Mouse (Mus musculus): ENCODE measurements at regions not wholly inside any gene's neighbourhood (a gene's known extent, or its start where the extent isn't known, plus 50 kb on each side); places are given as distances from the start of the nearest gene placed in this dataset.

DNA sequence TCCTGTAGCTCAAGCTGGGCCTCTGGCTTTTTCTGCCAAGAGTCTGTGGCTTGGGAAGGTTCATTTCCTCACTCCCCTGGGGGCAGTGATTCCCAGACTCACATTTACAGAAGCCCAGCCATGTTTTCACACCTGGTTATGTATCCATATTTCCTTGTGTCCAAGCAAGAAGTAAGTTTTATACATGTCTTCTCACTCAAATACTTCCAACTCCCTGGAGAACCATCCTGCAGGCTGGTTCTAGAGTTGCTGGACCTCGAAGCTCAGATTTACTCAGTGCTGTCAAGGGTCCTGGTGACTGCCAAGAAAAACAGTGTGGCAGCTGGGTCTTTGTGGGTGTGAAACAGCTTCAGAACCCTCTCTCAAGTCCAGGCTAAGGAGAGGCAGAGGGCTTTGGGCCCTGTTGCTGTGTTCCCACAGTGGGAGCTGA, 537.6 kb upstream of the Nrp1 start:
- no peak for DNase-seq

DNA sequence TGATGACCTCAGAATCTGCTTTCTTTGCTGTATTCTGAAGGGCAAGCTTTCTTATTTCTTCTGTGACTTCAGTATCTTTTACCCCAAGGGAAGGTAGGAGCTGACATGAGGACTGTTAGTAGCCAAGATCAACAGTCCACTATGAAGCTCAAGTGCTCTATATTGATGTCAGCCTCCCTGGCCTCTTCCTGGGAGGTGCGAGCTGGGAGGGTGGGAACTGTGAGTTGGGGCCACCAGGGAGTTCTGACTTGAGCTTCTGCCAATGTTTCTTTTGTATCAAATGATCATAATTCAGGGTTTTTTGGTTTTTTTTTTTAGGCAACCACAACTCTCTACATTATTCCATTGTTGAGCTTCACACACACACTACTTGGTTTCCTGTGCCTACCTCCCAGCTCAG, 536.8 kb upstream of the Nrp1 start:
- DNase-seq, result no peak

DNA sequence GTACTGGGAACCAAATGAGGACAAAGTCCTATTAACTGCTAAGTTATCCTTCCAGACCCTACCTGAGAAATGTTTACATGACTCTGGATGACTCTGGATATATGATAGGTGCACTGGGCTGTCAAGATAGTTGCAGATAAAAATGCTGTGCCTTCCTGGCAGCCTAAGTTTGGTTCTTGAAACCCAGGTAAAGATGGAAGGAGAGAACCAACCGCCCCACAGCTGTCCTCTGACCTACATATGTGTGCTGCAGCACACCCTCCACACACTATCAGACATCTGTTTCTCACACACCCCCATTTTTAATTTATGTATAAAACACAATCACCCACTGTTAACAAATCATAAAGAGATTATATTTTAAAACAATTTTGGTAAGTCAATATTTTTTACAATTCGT, 533.4 kb upstream of the Nrp1 start:
- no peak for DNase-seq

DNA sequence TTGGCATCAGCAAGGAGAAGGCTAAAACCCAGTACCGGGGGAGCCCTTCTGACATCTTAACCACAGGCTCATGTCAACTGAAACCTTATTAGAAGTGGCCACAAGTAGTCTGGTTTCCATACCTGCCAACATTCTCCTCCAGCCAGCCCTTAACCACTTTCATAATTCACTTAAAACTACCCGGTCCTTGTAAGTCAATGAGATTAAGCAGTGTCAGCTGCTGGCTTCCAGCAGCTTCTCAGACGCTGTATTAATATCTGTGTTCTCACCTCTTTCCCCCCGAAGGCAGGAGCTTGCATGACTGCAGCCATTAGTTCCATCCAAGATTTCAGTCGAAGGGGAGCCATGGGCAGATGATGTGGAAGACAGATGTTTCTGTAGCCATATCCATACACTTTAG, 530.6 kb upstream of the Nrp1 start:
- DNase-seq, result no peak

DNA sequence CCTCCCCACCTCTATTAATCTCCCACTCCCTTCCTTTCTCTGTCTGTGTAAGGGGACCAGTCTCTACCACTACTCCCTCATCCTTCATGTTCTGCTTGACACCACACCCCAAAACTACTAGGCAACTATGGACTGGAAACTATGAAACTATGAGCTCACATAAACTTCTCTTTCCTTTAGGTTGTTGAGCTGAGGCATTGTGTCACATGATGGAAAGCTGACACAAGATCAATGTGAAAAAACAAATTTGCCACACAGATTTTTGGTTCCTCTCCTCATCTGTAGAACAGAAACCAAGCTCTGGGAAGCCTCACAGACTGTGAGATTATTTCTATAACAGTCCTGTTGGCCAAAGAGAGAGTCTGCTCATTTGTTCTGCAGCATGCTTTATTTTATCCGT, 528.7 kb upstream of the Nrp1 start:
- no peak for DNase-seq

DNA sequence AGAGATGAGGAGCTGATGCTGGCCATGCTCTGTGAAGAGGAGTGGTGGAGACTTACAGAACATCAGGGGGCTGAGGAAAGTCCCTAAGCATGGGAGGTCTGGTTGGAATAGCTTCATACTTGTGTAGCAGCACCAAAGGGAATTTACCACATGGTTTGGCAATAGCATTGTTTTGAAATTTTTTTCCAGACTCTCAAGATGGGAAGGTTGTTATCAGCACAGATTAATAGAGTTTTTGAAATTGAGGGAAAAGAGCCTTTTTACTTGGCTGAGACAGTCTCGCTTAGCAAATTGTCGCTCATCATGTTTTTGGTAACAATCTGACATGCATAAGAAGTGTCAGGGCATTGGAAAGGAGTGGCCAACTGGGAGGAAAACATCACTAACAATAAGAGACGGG, 524.4 kb upstream of the Nrp1 start:
- no peak for DNase-seq

DNA sequence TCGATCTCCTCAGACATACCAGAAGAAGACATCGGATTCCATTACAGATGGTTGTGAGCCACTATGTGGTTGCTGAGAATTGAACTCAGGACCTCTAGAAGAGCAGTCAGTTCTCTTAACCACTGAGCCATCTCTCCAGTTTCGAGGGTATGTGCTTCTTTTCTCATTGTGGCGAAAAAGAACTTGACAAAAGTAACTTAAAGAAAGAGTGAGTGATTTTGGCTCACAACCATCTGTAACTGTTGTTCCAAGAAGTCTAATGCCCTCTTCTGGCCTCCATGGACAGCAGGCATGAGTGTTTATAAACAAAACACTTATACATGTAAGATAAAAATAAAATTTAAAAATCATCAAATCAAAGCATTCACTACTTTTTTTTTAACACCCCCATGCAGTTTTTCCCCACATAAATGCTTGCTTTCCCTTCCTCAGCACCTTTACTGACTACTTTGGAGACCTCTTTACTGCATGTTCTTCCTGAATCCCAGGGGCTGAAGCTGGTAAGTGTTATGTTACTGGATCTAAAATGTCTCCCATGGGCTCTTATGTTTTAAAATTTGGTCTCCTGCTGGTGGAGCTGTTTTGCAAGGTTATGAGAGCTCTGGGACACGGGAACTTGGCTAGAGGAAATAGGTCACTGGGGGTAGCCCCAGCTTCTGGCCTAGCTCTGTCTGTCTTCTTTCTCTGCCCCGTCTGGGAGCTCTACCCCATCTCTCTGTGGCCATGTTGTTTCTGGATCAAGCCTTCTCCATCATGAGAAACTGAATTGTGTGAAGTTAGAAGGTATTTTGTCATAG, 521.8 kb upstream of the Nrp1 start:
- DNase-seq, result no peak

DNA sequence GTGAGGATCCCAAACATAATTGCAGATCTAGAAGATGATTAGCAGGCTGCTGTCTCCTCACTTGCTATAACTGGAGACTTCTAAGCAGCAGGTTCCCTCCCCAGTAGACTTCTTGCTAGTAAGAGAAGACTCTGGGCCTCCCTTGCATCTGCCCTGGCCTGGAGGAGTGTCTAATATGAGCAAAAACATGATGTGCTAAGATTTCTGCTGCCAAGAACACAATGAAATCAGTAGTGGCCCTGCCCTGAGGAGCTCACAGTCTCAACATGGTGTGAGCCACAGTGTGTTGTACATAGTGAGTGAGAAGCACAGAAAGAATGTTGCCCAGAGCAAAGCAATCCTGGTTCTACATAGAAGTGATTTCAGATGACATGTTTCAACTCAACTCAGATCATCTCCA, 520.1 kb upstream of the Nrp1 start:
- no peak for DNase-seq

DNA sequence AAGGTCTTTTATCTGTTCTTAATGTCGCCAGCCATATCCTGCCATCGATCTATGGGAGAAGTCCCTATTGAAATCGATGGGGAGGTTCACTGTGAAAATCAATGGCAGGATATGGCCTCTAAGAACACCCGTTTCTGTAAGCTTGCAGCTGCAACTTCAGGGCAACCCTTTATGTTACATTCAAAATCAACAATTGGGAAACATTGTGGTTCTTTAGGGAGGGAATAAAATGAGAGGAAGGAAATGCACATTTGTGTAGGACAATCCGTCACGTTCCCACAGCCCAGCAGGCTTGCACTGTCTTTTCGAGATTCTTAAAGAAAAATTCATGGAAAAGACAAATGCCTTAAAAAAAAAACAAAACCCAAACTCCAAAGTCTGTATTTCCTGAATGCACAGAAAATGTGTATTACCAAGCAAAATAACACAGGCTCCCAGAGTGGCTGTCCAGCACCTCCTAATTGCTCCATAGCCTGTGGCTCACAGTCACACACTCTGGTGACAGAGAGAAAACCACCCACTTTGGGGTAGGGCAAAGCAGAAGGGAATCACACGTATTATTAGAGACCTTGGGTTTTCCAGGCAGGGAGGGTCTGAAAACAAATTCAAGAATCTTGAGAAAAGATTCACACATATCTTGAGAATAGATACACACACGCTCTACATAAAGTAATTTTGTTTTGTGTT, 510.9 kb upstream of the Nrp1 start:
- no peak for DNase-seq

DNA sequence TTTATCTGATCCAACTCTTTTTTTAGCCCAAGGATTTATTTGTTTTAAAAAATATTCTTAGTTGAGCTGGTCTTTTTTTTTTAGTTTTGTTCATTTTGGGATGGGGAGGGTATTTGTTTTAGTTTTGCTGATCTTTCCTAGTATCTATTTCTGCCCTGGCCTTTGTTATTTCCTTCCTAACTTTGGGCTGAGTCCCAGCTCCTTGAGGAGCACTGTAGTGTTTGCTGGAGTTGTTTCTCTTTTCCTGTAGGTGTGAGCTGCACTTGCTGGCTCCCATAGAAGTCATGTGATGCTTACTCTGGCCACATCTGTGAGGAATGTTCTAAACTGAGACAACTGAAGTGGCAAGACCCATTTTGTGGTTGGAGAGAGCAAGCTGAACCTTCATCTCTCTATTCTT, 508.5 kb upstream of the Nrp1 start:
- DNase-seq, result no peak

DNA sequence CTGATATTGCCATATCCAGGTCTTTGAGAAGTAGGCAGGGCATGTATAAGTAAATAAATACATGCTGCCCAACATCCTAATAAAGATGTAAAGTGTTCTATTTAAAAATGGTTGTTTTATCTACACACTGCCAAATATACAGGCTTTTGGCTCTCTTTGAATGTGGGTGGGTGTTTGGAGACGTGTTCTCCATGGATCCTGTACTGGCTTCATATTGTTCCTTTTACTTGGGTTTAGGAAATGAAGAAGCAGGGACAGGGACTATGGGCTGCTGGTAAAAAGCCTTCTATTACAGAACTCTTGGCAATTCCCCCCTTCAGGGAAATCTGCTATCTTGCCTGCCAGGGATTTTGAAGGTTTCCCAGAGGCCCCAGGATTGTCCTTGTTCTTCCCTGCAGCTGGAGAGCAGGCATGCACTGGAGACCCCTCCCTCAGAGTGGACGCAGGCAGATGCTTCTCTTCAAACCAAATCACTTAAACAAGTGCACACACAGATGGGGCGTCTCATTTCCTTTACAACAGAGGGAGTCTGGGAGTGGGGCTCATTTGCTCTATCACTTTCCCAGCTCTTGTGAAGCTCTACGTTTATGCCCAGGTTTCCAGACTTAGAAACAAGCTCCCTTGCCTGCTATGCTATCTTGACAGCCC, 502.6 kb upstream of the Nrp1 start:
- no peak for DNase-seq

DNA sequence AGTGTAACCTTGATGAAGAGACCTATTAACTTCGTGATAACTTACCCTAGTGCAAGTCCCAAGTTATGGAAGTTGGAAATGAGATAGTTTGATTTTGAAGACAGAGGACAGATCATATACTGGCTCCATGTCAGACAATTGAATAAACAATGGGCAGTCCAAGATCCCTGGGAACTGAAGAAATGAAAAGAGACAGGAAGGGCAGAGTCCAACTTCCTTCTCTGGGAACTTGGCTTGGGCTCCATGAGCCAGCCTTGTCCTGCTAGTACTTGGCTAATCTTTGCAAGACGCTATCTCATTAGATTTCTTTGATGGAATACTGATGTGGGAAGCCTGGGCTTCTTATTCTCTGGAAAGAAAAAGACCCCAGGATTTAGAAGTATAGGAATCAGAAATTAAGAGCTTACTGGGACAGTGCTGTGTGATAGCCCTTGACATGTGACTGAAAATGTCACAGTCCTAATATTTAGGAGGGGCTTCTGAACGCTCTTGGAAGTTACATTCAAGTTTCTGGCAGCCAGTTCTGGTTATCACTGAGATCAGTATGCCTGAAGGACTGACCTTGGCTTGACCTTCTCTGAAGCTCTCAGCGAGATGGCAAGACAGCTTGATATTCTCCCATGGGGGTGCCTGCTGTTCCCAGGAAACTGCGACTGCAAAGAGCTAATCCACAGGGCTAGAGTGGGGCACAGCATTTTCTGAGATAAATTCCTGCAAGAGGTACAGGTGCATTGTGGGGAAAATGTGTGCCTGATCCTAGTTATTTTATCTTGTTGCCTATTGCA, 501.9 kb upstream of the Nrp1 start:
- no peak for DNase-seq

DNA sequence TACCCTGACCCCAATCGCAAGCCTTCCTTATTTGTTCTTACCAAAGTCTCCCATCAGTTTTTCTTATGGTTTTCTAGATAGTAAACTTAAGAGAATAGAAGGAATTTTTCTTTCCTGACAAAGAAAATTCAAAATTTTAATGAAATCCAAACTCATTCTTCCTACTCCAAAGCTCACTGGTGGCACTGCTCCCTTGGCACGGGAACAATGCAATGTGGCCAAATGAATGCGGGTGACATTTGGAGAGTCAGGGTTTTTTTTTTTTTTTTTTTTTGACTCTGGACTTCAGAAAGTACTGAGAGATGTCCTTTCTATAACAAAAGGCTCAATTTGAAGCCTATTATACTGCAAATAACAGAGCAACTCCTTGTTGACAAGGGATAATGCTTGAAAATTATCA, 499.4 kb upstream of the Nrp1 start:
- no peak for DNase-seq

DNA sequence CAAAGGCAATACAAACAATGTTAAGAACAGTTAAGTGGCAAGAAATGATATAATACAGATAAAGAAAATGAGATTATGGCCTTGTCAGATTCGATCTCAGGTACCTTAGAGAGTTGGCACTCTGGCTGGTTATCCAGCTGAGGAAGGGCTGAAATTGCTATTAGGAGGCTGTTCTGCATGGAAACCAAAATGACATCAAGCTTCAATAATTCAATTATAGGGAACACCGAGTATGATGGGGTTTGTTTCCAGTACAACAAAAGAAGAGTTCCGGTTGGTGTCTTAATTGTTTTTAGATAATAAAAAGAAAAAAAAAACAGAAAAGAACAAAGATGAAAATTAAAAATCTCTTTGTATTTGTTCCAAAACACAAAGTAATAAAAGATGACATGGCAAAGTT, 498.0 kb upstream of the Nrp1 start:
- no peak for DNase-seq

DNA sequence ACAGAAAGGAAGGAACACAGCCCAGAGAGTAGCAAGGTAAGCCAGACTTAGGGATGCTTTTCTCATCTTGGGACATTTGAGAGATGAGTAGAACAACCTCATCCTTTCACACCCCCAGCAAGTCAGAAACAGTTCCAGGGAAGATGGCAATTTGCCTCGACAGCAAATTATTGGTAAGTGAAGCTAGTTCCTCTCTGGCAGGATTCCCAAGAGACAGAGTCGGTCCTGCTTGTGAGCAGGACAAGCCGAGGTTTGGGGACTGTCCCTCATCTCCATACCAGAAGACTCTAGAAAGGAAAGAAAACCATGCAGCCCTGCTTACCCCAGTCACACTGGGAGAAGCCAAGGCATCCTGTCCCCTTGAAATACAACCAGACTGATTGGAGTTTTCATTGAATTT, 497.5 kb upstream of the Nrp1 start:
- DNase-seq, result no peak

DNA sequence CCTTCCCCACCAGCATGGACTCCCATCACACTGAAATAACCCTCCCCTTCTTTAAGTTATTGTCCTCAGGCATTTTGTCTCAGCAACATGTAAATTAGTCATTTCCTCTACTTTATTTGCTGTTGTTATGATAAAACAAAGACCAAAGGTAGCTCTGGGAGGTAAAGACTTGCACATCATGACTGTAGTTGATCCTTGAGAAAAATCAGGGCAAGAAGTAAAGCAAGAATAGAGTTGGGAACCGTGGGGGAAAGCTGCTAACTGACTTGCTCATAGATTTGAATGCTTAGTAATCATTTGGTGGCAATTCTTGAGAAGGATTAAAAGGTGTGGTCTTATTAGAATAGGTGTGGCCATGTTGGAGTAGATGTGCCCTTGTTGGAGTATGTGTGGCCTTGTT, 473.8 kb upstream of the Nrp1 start:
- no peak for DNase-seq

DNA sequence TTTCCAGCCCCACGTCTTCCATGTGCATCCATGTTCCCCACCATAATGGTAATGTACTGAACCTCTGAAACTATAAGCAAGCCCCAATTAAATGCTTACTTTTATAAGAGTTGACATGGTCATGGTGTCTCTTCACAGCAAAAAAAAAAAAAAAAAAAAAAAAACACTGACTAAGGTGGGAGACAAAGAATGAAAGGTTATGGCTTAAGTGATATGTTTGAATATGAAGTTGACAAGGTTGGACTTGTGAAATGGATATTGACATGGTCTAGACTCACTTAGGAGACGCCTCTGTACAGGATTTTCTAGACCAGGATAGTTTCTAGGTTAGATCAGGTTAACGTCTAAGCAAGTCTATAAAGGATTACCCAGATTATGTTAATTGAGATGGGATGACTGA, 473.2 kb upstream of the Nrp1 start:
- DNase-seq, result no peak

DNA sequence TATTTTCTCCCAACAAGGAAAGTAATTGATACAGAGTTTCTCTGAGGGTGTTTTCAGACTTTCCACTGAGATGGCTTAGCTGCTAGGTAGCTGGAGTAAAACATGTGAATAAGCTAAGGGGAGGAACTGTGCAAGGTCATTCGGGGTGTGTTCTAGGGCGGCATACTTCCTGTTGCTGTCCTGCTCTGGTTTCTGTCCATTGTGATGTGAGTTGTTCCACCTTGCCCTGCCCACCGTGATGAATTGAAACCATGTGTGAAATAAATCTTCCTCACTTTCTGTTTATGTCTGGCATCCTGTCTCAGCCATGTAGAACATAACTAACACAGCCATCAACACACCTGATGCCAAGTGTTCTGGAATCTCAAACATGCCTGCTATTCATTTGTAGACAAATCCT, 472.6 kb upstream of the Nrp1 start:
- no peak for DNase-seq

DNA sequence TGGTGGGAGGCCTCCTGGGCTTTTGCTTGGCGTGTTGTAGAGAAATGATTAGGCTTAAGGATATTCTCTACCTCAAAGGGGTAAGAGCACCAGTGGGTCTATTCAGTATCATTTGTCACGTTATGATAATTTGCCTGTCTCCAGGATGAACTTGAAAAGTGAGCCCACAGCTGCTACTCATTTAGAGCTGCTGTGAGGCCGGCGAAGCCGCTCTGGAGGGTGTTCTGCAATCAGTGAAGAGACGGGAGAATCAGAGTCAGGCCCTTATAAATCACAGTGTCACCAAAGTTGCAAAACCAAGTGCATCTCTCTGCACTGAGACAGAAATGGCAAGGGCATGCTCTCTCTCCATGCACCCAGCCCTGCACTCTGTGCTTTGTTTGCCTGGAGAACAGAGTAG, 467.7 kb upstream of the Nrp1 start:
- DNase-seq, result no peak

DNA sequence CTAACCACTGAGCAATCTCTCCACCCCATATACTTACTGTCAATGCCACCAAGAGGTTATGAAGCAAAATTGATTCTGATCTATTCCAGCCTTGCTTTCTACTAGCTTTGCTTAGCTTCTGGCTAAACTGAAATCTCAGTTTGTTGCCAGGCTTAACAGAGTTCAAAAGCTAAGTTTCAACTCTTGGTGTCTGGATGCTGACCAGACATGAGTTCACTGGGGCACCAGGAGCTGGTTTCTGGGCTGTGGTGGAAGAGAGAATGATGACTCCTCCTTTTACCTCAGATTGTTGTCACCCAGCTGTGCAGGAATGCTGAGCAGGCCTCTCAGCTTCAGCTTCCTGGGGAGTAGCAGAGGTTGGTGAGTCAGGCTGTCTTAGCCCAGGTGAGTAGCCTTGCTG, 464.1 kb upstream of the Nrp1 start:
- DNase-seq, result no peak

DNA sequence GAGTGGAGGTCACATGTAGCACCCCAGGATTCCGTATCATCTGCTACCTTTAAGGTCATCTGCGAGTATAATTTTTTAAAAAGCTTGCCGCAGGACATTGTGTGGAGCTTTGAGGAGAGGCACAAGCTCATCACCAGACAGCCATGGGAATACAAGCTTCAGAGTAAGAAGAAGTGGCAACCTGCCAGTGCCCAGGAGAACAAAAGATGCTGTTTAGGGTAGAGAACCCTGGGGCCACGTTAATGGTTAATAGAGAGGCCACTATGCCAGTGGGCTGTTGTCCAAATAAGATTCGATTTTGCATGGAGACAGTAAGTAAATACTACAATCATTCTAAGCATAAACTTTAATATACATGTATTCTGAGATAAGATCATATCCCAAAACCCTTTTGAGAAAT, 450.0 kb upstream of the Nrp1 start:
- no peak for DNase-seq

DNA sequence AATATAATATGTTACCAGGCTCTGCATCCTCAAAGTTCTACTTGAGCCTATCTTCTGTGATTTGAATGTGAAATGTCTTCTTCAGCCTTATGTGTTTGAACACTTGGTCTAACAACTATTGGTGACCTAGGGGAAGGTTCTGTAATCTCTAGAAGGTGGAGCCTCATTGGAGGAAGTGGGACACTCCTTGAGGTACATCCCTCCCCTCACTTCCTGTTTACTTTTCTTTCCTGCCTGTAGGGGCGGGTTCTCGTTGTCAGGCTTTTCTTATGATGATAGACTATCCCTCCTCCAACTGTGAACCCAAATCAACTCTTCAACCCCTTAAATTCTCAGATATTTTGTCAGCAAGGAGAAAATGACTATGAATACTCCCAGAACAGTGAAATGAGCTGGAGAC, 448.8 kb upstream of the Nrp1 start:
- DNase-seq, result no peak

DNA sequence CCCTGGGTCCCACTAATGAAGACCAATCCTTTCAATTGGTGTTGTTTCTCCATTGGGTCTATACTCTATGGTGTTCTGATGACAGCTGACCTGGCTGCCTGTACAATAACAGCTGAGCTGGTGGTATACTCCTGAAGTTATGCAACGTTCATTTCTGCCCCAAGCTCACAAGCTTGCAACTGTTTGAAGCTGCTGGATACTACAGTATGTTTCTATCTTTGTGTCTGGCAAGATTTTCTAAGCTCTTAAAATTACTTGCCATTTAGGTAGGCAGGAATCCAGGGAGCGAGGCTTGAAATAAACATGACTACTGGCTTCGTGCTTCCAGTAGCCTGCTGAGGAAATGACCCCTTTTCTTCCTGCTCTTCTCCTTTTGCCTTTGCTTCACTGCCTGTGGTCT, 444.3 kb upstream of the Nrp1 start:
- no peak for DNase-seq

DNA sequence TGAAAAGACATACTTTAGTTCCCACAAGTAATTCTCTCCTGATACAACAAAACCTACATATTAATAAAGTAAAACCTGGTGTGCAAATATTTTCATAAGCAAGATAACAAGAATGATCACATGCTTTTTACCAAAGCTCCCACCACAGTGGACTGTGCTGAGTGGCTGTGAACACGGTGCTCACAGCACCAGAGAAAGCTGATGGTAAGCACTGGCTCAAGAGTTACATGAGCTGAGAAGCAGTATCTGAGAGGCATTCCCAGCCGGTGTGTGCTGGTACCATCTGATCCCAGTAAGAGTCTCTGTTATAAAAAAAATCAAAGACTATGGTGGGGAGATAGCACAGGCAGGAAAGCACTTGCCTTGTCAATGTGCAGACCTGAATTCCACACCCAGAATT, 443.5 kb upstream of the Nrp1 start:
- DNase-seq, result no peak

All from cerebellum, adult 8-10 months (tissue).